9 mouse cellular contexts compared by ENCODE assay signal in the genomic region with DNA sequence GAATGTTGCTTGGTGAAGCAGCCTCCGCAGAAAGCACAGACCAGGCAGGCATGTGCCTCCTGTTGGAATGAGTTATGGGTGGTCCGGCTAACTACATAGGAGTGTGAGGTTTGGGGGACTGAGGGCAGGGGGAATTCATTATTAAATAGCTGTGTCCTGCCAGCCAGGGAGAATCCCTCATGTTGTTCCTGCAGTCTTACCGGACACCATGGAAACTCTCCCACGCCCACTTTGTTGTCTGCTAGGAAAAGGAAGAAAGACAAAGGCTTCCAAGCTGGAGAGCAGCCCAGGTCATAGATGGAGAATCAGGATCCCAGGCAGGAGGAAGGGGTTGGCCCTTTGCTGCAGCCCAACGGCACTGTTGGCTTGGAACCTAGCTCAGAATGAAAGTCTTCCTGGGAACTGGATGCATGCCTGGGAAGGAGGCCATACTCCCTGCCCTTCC. TPM values are rescaled to one million over a fixed set of nuclear protein-coding genes. Genes with fewer than 3 reads are reported as not detected.
DNase-seq lines count a peak whose midpoint lies in the region; ATAC-seq and TF ChIP-seq lines count a peak whose summit lies in the region.
"Had no signal": no experiment of that assay in that cellular context is flagged by ENCODE, and none has a peak within 500 bp of the region (broad histone marks: within the 10 kb centered on the region; RNA-seq: fewer than 3 reads in every experiment).

No protein-coding gene starts in this region.

- H3K9ac ChIP-seq in midbrain, embryonic 11.5 days (ENCODE audit: low read length): peak overlapping the region; percentile 17; the same call in 1 of the 2 replicates
- no peak overlapping the region for H3K9ac ChIP-seq in liver, embryonic 12.5 days
- H3K9ac ChIP-seq: stomach, embryonic 15.5 days had no signal

- WGBS in kidney, adult 2 months: 42% methylated on average over 5 of the region's 5 CpGs
- WGBS in midbrain, embryonic 11.5 days: 15% methylated on average over 5 of the region's 5 CpGs
- 88% methylated on average over 5 of the region's 5 CpGs for WGBS in liver, embryonic 12.5 days (ENCODE audit: insufficient replicate concordance)

- peaks cover 9% of the 10 kb centered on the region for H3K4me1 ChIP-seq in kidney, adult 2 months (ENCODE audit: control insufficient read depth, insufficient read depth, low read length)
- H3K4me1 ChIP-seq in midbrain, embryonic 11.5 days (ENCODE audit: control insufficient read depth, insufficient read depth, low read length): peaks cover 28% of the 10 kb centered on the region
- H3K4me1 ChIP-seq in liver, embryonic 12.5 days: peaks cover 30% of the 10 kb centered on the region

- no peak overlapping the region for H3K4me3 ChIP-seq in kidney, adult 2 months (ENCODE audit: insufficient read depth, low read depth, low read length)
- no peak overlapping the region for H3K4me3 ChIP-seq in midbrain, embryonic 11.5 days (ENCODE audit: low read depth, low read length)
- no peak overlapping the region for H3K4me3 ChIP-seq in left cerebral cortex, adult 2 months
- no peak overlapping the region for H3K4me3 ChIP-seq in liver, embryonic 12.5 days
- H3K4me3 ChIP-seq: stomach, embryonic 15.5 days had no signal

- DNase-seq in adrenal gland, postnatal 10 days: peak; percentile 29
- DNase-seq in adrenal gland, adult 18-20 months (ENCODE audit: low spot score in 2 of 2): no peak
- peak; percentile 30 for DNase-seq in gastrocnemius, adult 18-20 months (ENCODE audit: low spot score)
- peak; percentile 82 for DNase-seq in kidney, adult 2 months
- peak; percentile 90 for DNase-seq in midbrain, embryonic 11.5 days (ENCODE audit: low spot score, missing footprints)
- no peak for DNase-seq in left cerebral cortex, adult 2 months (ENCODE audit: extremely low spot score in 1 of 2, low spot score in 2 of 2)
- DNase-seq in c-Kit-positive CD71-positive TER-119-positive erythroid progenitor cells, embryonic 14.5 days (ENCODE audit: low spot score): no peak

- no peak for TF ChIP-seq CTCF in kidney, adult 2 months (conservative IDR thresholded peaks at IDR 0.05; ENCODE audit: insufficient read depth, insufficient read length, low read depth, low read length)
- TF ChIP-seq CTCF in left cerebral cortex, adult 2 months (IDR thresholded peaks at IDR 0.05): no peak

- no peak overlapping the region for H3K27ac ChIP-seq in kidney, adult 2 months (ENCODE audit: insufficient read depth, low read depth, low read length)
- peak overlapping the region; percentile 45; the same call in 1 of the 2 replicates for H3K27ac ChIP-seq in midbrain, embryonic 11.5 days (ENCODE audit: low read depth, low read length)
- no peak overlapping the region for H3K27ac ChIP-seq in left cerebral cortex, adult 2 months
- H3K27ac ChIP-seq in liver, embryonic 12.5 days: no peak overlapping the region
- H3K27ac ChIP-seq: stomach, embryonic 15.5 days had no signal

- TF ChIP-seq POLR2A in kidney, adult 2 months (IDR thresholded peaks at IDR 0.05; ENCODE audit: low read depth, low read length): no peak

- peak; percentile 66 for ATAC-seq in midbrain, embryonic 11.5 days (ENCODE audit: low FRiP score)
- ATAC-seq in liver, embryonic 12.5 days: no peak

- no peaks in the 10 kb centered on the region for H3K9me3 ChIP-seq in midbrain, embryonic 11.5 days (ENCODE audit: control insufficient read depth, low read length)
- H3K9me3 ChIP-seq in liver, embryonic 12.5 days (replicated peaks): no peaks in the 10 kb centered on the region
- H3K9me3 ChIP-seq: stomach, embryonic 15.5 days had no signal

- H3K36me3 ChIP-seq in kidney, adult 2 months (ENCODE audit: control insufficient read depth, insufficient read depth, low read length): no peaks in the 10 kb centered on the region
- no peaks in the 10 kb centered on the region for H3K36me3 ChIP-seq in midbrain, embryonic 11.5 days (ENCODE audit: control insufficient read depth, insufficient read depth, low read length)
- peaks cover 22% of the 10 kb centered on the region; the same call in 1 of the 2 replicates for H3K36me3 ChIP-seq in liver, embryonic 12.5 days
- H3K36me3 ChIP-seq: stomach, embryonic 15.5 days had no signal

- H3K4me2 ChIP-seq in midbrain, embryonic 11.5 days: peak overlapping the region; percentile 35
- no peak overlapping the region for H3K4me2 ChIP-seq in liver, embryonic 12.5 days
- H3K4me2 ChIP-seq: stomach, embryonic 15.5 days had no signal

- no peaks in the 10 kb centered on the region for H3K27me3 ChIP-seq in kidney, adult 2 months (replicated peaks; ENCODE audit: control insufficient read depth, insufficient read depth, low read length)
- H3K27me3 ChIP-seq in midbrain, embryonic 11.5 days (ENCODE audit: control insufficient read depth, insufficient read depth, low read length): no peaks in the 10 kb centered on the region
- H3K27me3 ChIP-seq in liver, embryonic 12.5 days (replicated peaks): no peaks in the 10 kb centered on the region
- H3K27me3 ChIP-seq: stomach, embryonic 15.5 days had no signal

- intact Hi-C loops in left cerebral cortex, adult 2 months (cut with DNase I): loop anchor here (5.0 kb wide), 1 partner anchor 50 kb away; a partner anchor contains a TSS

RNA-seq across cellular contexts. Expression of a gene that starts 51.6 kb away (rescaled TPM):
- 10 to 100 TPM; 31.7 to 33.5 TPM for total RNA-seq in adrenal gland, postnatal 10 days (2021)
- 10 to 100 TPM; 32.0 to 57.3 TPM for total RNA-seq in adrenal gland, adult 18-20 months (2021)
- 1 to 10 TPM; 4.0 to 4.2 TPM for total RNA-seq in gastrocnemius, adult 18-20 months (2021)
- polyA plus RNA-seq in kidney, adult 2 months (2012; rRNA removed): 10.5 and 11.1 TPM in 2 replicates
- polyA plus RNA-seq in midbrain, embryonic 11.5 days (2014; fragmentation: Nextera tagmentation; extraction: Ambion mirVana): 12.1 and 13.9 TPM in 2 replicates
- total RNA-seq in left cerebral cortex, adult 2 months (2021): 1 to 10 TPM; 5.9 to 7.4 TPM
- 34.2 and 36.3 TPM in 2 replicates for polyA plus RNA-seq in liver, embryonic 12.5 days (2016; fragmentation: Nextera tagmentation; extraction: Ambion mirVana)

Comparison
In these comparisons a context has a peak if more than half of its experiments do, and no peak if none do; other contexts are left out.
1. DNase-seq: peak in adrenal gland, postnatal 10 days (single experiment), gastrocnemius, adult 18-20 months (single experiment), kidney, adult 2 months (single experiment) and midbrain, embryonic 11.5 days (single experiment); none in adrenal gland, adult 18-20 months (0 of 2), left cerebral cortex, adult 2 months (0 of 2) and c-Kit-positive CD71-positive TER-119-positive erythroid progenitor cells, embryonic 14.5 days (single experiment).